ENCODE assay signal across 8 mouse cellular contexts in genomic region chr4:149953621-149954481, GRCm38 (mm10). TPM values are rescaled to one million over a fixed set of nuclear protein-coding genes. Genes with fewer than 3 reads are reported as not detected.
DNase-seq lines count a peak whose midpoint lies in the region; ATAC-seq and TF ChIP-seq lines count a peak whose summit lies in the region.

No protein-coding gene starts in this region.

- ATAC-seq in embryonic facial prominence, embryonic 11.5 days (replicated peaks; ENCODE audit: insufficient number of reproducible peaks, low FRiP score, low TSS enrichment, low read depth) = no peak
- no peak for ATAC-seq in heart, embryonic 15.5 days (replicated peaks; ENCODE audit: insufficient number of reproducible peaks, insufficient read depth, low FRiP score, low read depth)
- no peak for ATAC-seq in liver, embryonic 14.5 days (ENCODE audit: insufficient read depth)
- peak; percentile 32; the same call in 1 of the 2 replicates for ATAC-seq in neural tube, embryonic 14.5 days (ENCODE audit: low read depth)

- H3K4me3 ChIP-seq in spleen, adult 2 months (ENCODE audit: extremely low read depth, insufficient read depth, insufficient read length) = peak overlapping the region; percentile 60
- H3K4me3 ChIP-seq in embryonic facial prominence, embryonic 11.5 days (ENCODE audit: low read depth, low read length) = peak overlapping the region; percentile 80
- H3K4me3 ChIP-seq in heart, embryonic 15.5 days = peak overlapping the region; percentile 72
- peak overlapping the region; percentile 33 to 43 for H3K4me3 ChIP-seq in liver, embryonic 14.5 days (ENCODE audit: insufficient read depth in 1 of 2, low read depth in 2 of 2, low read length in 2 of 2)
- H3K4me3 ChIP-seq in neural tube, embryonic 14.5 days (ENCODE audit: low read depth, low read length) = peak overlapping the region; percentile 50

- TF ChIP-seq CTCF in spleen, adult 2 months (IDR thresholded peaks at IDR 0.05; ENCODE audit: extremely low read depth, insufficient read depth, insufficient read length, insufficient replicate concordance) = no peak
- no peak for TF ChIP-seq CTCF in liver, embryonic 14.5 days (IDR thresholded peaks at IDR 0.05; ENCODE audit: low read depth)

- 5% methylated on average over 32 of the region's 32 CpGs for WGBS in spleen, adult 2 months
- WGBS in embryonic facial prominence, embryonic 11.5 days = 6% methylated on average over 32 of the region's 32 CpGs
- 4% methylated on average over 32 of the region's 32 CpGs for WGBS in heart, embryonic 15.5 days
- 6% methylated on average over 32 of the region's 32 CpGs for WGBS in liver, embryonic 14.5 days (ENCODE audit: insufficient replicate concordance)
- WGBS in neural tube, embryonic 14.5 days = 6% methylated on average over 32 of the region's 32 CpGs

- no peak for TF ChIP-seq POLR2A in spleen, adult 2 months (IDR thresholded peaks at IDR 0.05; ENCODE audit: low read depth, low read length)

- no peaks in the 10 kb centered on the region; the same call in none of the 2 replicates for H3K4me1 ChIP-seq in spleen, adult 2 months (ENCODE audit: control insufficient read depth, insufficient read depth, insufficient read length)
- H3K4me1 ChIP-seq in embryonic facial prominence, embryonic 11.5 days (ENCODE audit: control insufficient read depth, insufficient read depth, low read length) = peaks cover 9% of the 10 kb centered on the region
- H3K4me1 ChIP-seq in heart, embryonic 15.5 days (replicated peaks) = peaks cover 45% of the 10 kb centered on the region
- peaks cover 2 to 4% of the 10 kb centered on the region in 2 experiments; a peak in 2 of 4 replicates for H3K4me1 ChIP-seq in liver, embryonic 14.5 days (replicated peaks; ENCODE audit: control insufficient read depth in 2 of 2, insufficient read depth in 2 of 2, low read length in 1 of 2)
- no peaks in the 10 kb centered on the region for H3K4me1 ChIP-seq in neural tube, embryonic 14.5 days (ENCODE audit: control insufficient read depth, insufficient read depth, low read length)

- peak overlapping the region; percentile 15; the same call in 1 of the 2 replicates for H3K27ac ChIP-seq in spleen, adult 2 months (ENCODE audit: insufficient read depth, low read length)
- H3K27ac ChIP-seq in embryonic facial prominence, embryonic 11.5 days (replicated peaks; ENCODE audit: low read depth, low read length) = no peak overlapping the region; the same call in 1 of the 2 replicates
- peak overlapping the region; percentile 78 for H3K27ac ChIP-seq in heart, embryonic 15.5 days
- H3K27ac ChIP-seq in liver, embryonic 14.5 days = no peak overlapping the region
- peak overlapping the region; percentile 3; the same call in 1 of the 2 replicates for H3K27ac ChIP-seq in neural tube, embryonic 14.5 days (ENCODE audit: low read depth, low read length)

- no peaks in the 10 kb centered on the region for H3K36me3 ChIP-seq in spleen, adult 2 months (ENCODE audit: control insufficient read depth, insufficient read depth, low read length)
- no peaks in the 10 kb centered on the region; the same call in 1 of the 2 replicates for H3K36me3 ChIP-seq in embryonic facial prominence, embryonic 11.5 days (replicated peaks; ENCODE audit: control insufficient read depth, insufficient read depth, low read depth, low read length)
- no peaks in the 10 kb centered on the region for H3K36me3 ChIP-seq in heart, embryonic 15.5 days
- no peaks in the 10 kb centered on the region for H3K36me3 ChIP-seq in liver, embryonic 14.5 days (replicated peaks; ENCODE audit: control insufficient read depth, insufficient read depth, low read depth)
- no peaks in the 10 kb centered on the region for H3K36me3 ChIP-seq in neural tube, embryonic 14.5 days (ENCODE audit: control insufficient read depth, insufficient read depth, low read length)

- H3K4me2 ChIP-seq in embryonic facial prominence, embryonic 11.5 days (ENCODE audit: low read depth, low read length) = peak overlapping the region; percentile 93
- H3K4me2 ChIP-seq in heart, embryonic 15.5 days = peak overlapping the region; percentile 97
- peak overlapping the region; percentile 58 for H3K4me2 ChIP-seq in liver, embryonic 14.5 days (ENCODE audit: low read depth)
- H3K4me2 ChIP-seq in neural tube, embryonic 14.5 days (ENCODE audit: low read depth, low read length) = peak overlapping the region; percentile 96

- peak in 1 of 2 experiments; percentile 12 for DNase-seq in spleen, adult 2 months (ENCODE audit: low read depth in 1 of 2, low spot score in 2 of 2)
- DNase-seq in spleen, adult 12 weeks (ENCODE audit: low spot score) = no peak
- peak; percentile 60 for DNase-seq in embryonic facial prominence, embryonic 11.5 days (ENCODE audit: low spot score)
- DNase-seq in kidney, postnatal 14 days = peak; percentile 66
- DNase-seq in liver, embryonic 14.5 days (ENCODE audit: low read depth in 3 of 3, low spot score in 3 of 3) = no peak
- no peak for DNase-seq in c-Kit-positive CD71-positive TER-119-positive erythroid progenitor cells, embryonic 14.5 days (ENCODE audit: low spot score)

- H3K9ac ChIP-seq in embryonic facial prominence, embryonic 11.5 days (replicated peaks; ENCODE audit: low read length) = peak overlapping the region; percentile 77
- peak overlapping the region; percentile 79 for H3K9ac ChIP-seq in heart, embryonic 15.5 days
- H3K9ac ChIP-seq in liver, embryonic 14.5 days (replicated peaks) = no peak overlapping the region
- H3K9ac ChIP-seq in neural tube, embryonic 14.5 days (replicated peaks; ENCODE audit: low read depth, low read length) = peak overlapping the region; percentile 66

- no peaks in the 10 kb centered on the region for H3K9me3 ChIP-seq in embryonic facial prominence, embryonic 11.5 days (replicated peaks; ENCODE audit: control insufficient read depth, low read length)
- H3K9me3 ChIP-seq in heart, embryonic 15.5 days (replicated peaks) = no peaks in the 10 kb centered on the region
- no peaks in the 10 kb centered on the region for H3K9me3 ChIP-seq in liver, embryonic 14.5 days (ENCODE audit: control insufficient read depth, low read length)
- H3K9me3 ChIP-seq in neural tube, embryonic 14.5 days (ENCODE audit: control insufficient read depth, low read length) = no peaks in the 10 kb centered on the region

- no peaks in the 10 kb centered on the region for H3K27me3 ChIP-seq in spleen, adult 2 months (ENCODE audit: control insufficient read depth, insufficient read depth, low read length)
- H3K27me3 ChIP-seq in embryonic facial prominence, embryonic 11.5 days (ENCODE audit: control insufficient read depth, insufficient read depth, low read length) = peaks cover 5% of the 10 kb centered on the region
- peaks cover 20% of the 10 kb centered on the region for H3K27me3 ChIP-seq in heart, embryonic 15.5 days
- peaks cover 56% of the 10 kb centered on the region for H3K27me3 ChIP-seq in liver, embryonic 14.5 days (ENCODE audit: control insufficient read depth, insufficient read depth, low read length)
- H3K27me3 ChIP-seq in neural tube, embryonic 14.5 days (ENCODE audit: control insufficient read depth, insufficient read depth, low read length) = peaks cover 10% of the 10 kb centered on the region

- TF ChIP-seq EP300 in liver, embryonic 14.5 days (IDR thresholded peaks at IDR 0.05; ENCODE audit: low read depth) = no peak

RNA-seq across cellular contexts. Expression of gene Spsb1, which starts 1.0 kb away (rescaled TPM):
- polyA plus RNA-seq in spleen, adult 2 months (2012; rRNA removed) = 5.9 and 8.1 TPM in 2 replicates
- polyA plus RNA-seq in embryonic facial prominence, embryonic 11.5 days (2014; fragmentation: Nextera tagmentation; extraction: Ambion mirVana) = 16.7 and 18.8 TPM in 2 replicates
- polyA plus RNA-seq in heart, embryonic 15.5 days (2015; fragmentation: Nextera tagmentation; extraction: Ambion mirVana) = 10.2 and 12.5 TPM in 2 replicates
- 0.23 and 0.25 TPM in 2 replicates for polyA plus RNA-seq in liver, embryonic 14.5 days (2012; rRNA removed)
- 0.46 and 0.56 TPM in 2 replicates for polyA plus RNA-seq in liver, embryonic 14.5 days (2014; fragmentation: Nextera tagmentation; extraction: Ambion mirVana)
- polyA plus RNA-seq in neural tube, embryonic 14.5 days (2014; fragmentation: Nextera tagmentation; extraction: Ambion mirVana) = 5.9 and 9.4 TPM in 2 replicates

RNA-seq across cellular contexts. Expression of gene H6pd, which starts 55.0 kb away (rescaled TPM):
- 36.1 and 45.6 TPM in 2 replicates for polyA plus RNA-seq in spleen, adult 2 months (2012; rRNA removed)
- polyA plus RNA-seq in embryonic facial prominence, embryonic 11.5 days (2014; fragmentation: Nextera tagmentation; extraction: Ambion mirVana) = 3.2 and 3.9 TPM in 2 replicates
- polyA plus RNA-seq in heart, embryonic 15.5 days (2015; fragmentation: Nextera tagmentation; extraction: Ambion mirVana) = 10.2 and 16.0 TPM in 2 replicates
- 8.3 and 9.6 TPM in 2 replicates for polyA plus RNA-seq in liver, embryonic 14.5 days (2012; rRNA removed)
- 7.9 and 9.1 TPM in 2 replicates for polyA plus RNA-seq in liver, embryonic 14.5 days (2014; fragmentation: Nextera tagmentation; extraction: Ambion mirVana)
- 2.0 and 3.3 TPM in 2 replicates for polyA plus RNA-seq in neural tube, embryonic 14.5 days (2014; fragmentation: Nextera tagmentation; extraction: Ambion mirVana)

Comparison
In these comparisons a context has a peak if more than half of its experiments do, and no peak if none do; other contexts are left out.
1. DNase-seq: peak in embryonic facial prominence, embryonic 11.5 days (single experiment) and kidney, postnatal 14 days (single experiment); none in spleen, adult 12 weeks (single experiment), liver, embryonic 14.5 days (0 of 3) and c-Kit-positive CD71-positive TER-119-positive erythroid progenitor cells, embryonic 14.5 days (single experiment).
2. H3K27ac ChIP-seq: peak in spleen, adult 2 months (single experiment), heart, embryonic 15.5 days (single experiment) and neural tube, embryonic 14.5 days (single experiment); none in embryonic facial prominence, embryonic 11.5 days (single experiment) and liver, embryonic 14.5 days (single experiment).
3. Peak in every context shown above with its lines, with median percentiles within 50 percentile points of each other: H3K4me3 ChIP-seq and H3K4me2 ChIP-seq.